Mouse (Mus musculus) MEL (cell line): ENCODE measurements around the gene Gm37240. TPM values are rescaled to one million over a fixed set of nuclear protein-coding genes. Genes with fewer than 3 reads are reported as not detected.

Source experiments
- DNase-seq: peaks from one replicate; pipeline ENCODE4 v3.0.0; 2011; ENCODE audit warnings: low read depth, low spot score
- H3K27ac ChIP-seq: 2 replicates; pipeline ENCODE4 v1.5.1; 2012; ENCODE audit warnings: low read depth, mild to moderate bottlenecking, control low read depth, low read length, moderate library complexity; ENCODE audit not compliant: control insufficient read depth
- H3K27me3 ChIP-seq, 2 experiments: fragments of 150-350 bp in 1 of 2; sonication (generic) in 1 of 2; 2 replicates each; pipeline ENCODE4 v1.6.1; 2012; ENCODE audit warnings: low read length in 2 of 2, mild to moderate bottlenecking in 2 of 2, improper control_type of control experiment in 1 of 2, moderate library complexity in 1 of 2; ENCODE audit not compliant: insufficient read depth in 2 of 2, control insufficient read depth in 1 of 2
- H3K36me3 ChIP-seq, 2 experiments: 2 replicates each; pipeline ENCODE4 v1.6.1; 2012 to 2014; ENCODE audit warnings: low read length in 2 of 2, improper control_type of control experiment in 1 of 2, inconsistent platforms in 1 of 2, mild to moderate bottlenecking in 1 of 2; ENCODE audit not compliant: insufficient read depth in 2 of 2, control insufficient read depth in 1 of 2
- H3K4me1 ChIP-seq, 2 experiments: fragments of 150-350 bp in 1 of 2; sonication (generic) in 1 of 2; 2 replicates each; pipeline ENCODE4 v1.6.1; 2012; ENCODE audit warnings: low read length in 2 of 2, improper control_type of control experiment in 1 of 2, mild to moderate bottlenecking in 1 of 2; ENCODE audit not compliant: insufficient read depth in 2 of 2, control insufficient read depth in 1 of 2
- H3K4me3 ChIP-seq, 2 experiments: fragments of 150-350 bp in 1 of 2; sonication (generic) in 1 of 2; 2 replicates each; pipeline ENCODE4 v1.5.1; 2012; ENCODE audit warnings: low read depth in 2 of 2, low read length in 2 of 2, mild to moderate bottlenecking in 2 of 2, moderate library complexity in 2 of 2, control low read depth in 1 of 2, improper control_type of control experiment in 1 of 2; ENCODE audit not compliant: control insufficient read depth in 1 of 2, insufficient read depth in 1 of 2
- H3K79me2 ChIP-seq: 2 replicates; pipeline ENCODE4 v1.6.1; 2012; ENCODE audit warnings: mild to moderate bottlenecking, low read length, moderate library complexity; ENCODE audit not compliant: control insufficient read depth, poor library complexity, insufficient read depth
- H3K9ac ChIP-seq: 2 replicates; pipeline ENCODE4 v1.6.1; 2012; ENCODE audit warnings: low read depth, mild to moderate bottlenecking, control low read depth, low read length, moderate library complexity; ENCODE audit not compliant: control insufficient read depth, poor library complexity, severe bottlenecking
- H3K9me3 ChIP-seq: fragments of 150-350 bp; sonication (generic); replicated peaks from 2 replicates; pipeline ENCODE4 v1.6.1; 2012; ENCODE audit warnings: mild to moderate bottlenecking, low read length, improper control_type of control experiment, moderate library complexity; ENCODE audit not compliant: insufficient read depth
- BHLHE40 ChIP-seq: IDR thresholded peaks from 2 replicates; pipeline ENCODE4 v1.6.1; 2012; ENCODE audit warnings: low read depth, mild to moderate bottlenecking, inconsistent platforms, low read length, improper control_type of control experiment, borderline replicate concordance
- E2F4 ChIP-seq: IDR thresholded peaks from 2 replicates; pipeline ENCODE4 v1.6.1; 2011; ENCODE audit warnings: low read depth, low read length, improper control_type of control experiment, borderline replicate concordance
- ELF1 ChIP-seq: IDR thresholded peaks from 2 replicates; pipeline ENCODE4 v1.6.1; 2014; ENCODE audit warnings: low read depth, mild to moderate bottlenecking, inconsistent platforms, low read length, improper control_type of control experiment, moderate library complexity
- GABPA ChIP-seq: IDR thresholded peaks from 2 replicates; pipeline ENCODE4 v1.6.1; 2012; ENCODE audit warnings: low read depth, mild to moderate bottlenecking, inconsistent platforms, low read length, improper control_type of control experiment, moderate library complexity
- KAT2A ChIP-seq: conservative IDR thresholded peaks from 2 replicates; pipeline ENCODE4 v1.6.1; 2012; ENCODE audit warnings: low read depth, low read length, improper control_type of control experiment, inconsistent platforms
- MAX ChIP-seq: IDR thresholded peaks from 2 replicates; pipeline ENCODE4 v1.6.1; 2011; ENCODE audit warnings: low read length, improper control_type of control experiment
- MAZ ChIP-seq: IDR thresholded peaks from 2 replicates; pipeline ENCODE4 v1.6.1; 2012; ENCODE audit warnings: low read depth, mild to moderate bottlenecking, inconsistent platforms, low read length, improper control_type of control experiment
- MEF2A ChIP-seq: IDR thresholded peaks from 2 replicates; pipeline ENCODE4 v1.6.1; 2014; ENCODE audit warnings: low read depth, mild to moderate bottlenecking, inconsistent platforms, low read length, improper control_type of control experiment; ENCODE audit not compliant: poor library complexity, insufficient replicate concordance, severe bottlenecking; ENCODE audit errors: extremely low read depth
- NRF1 ChIP-seq: IDR thresholded peaks from 2 replicates; pipeline ENCODE4 v1.6.1; 2014; ENCODE audit warnings: low read depth, mild to moderate bottlenecking, inconsistent platforms, low read length, improper control_type of control experiment, moderate library complexity; ENCODE audit not compliant: poor library complexity, insufficient read depth, severe bottlenecking
- POLR2A ChIP-seq, 2 experiments: IDR thresholded peaks; 2 replicates each; pipeline ENCODE4 v1.6.1; 2011 to 2012; ENCODE audit warnings: low read length in 2 of 2, mild to moderate bottlenecking in 2 of 2, control low read depth in 1 of 2, improper control_type of control experiment in 1 of 2, low read depth in 1 of 2, moderate library complexity in 1 of 2; ENCODE audit not compliant: control insufficient read depth in 1 of 2, insufficient read depth in 1 of 2, poor library complexity in 1 of 2
- POLR2AphosphoS5 ChIP-seq: IDR thresholded peaks from 2 replicates; pipeline ENCODE4 v1.6.1; 2012; ENCODE audit warnings: low read depth, borderline replicate concordance, mild to moderate bottlenecking, inconsistent platforms, low read length, moderate library complexity, mixed read lengths
- RAD21 ChIP-seq: IDR thresholded peaks from 2 replicates; pipeline ENCODE4 v1.6.1; 2011; ENCODE audit warnings: mild to moderate bottlenecking, low read depth, low read length, improper control_type of control experiment
- SIN3A ChIP-seq: IDR thresholded peaks from 2 replicates; pipeline ENCODE4 v1.6.1; 2012; ENCODE audit warnings: low read length, improper control_type of control experiment, inconsistent platforms
- SMC3 ChIP-seq: IDR thresholded peaks from 2 replicates; pipeline ENCODE4 v1.6.1; 2011; ENCODE audit warnings: low read depth, low read length, improper control_type of control experiment
- UBTF ChIP-seq: IDR thresholded peaks from 2 replicates; pipeline ENCODE4 v1.6.1; 2012; ENCODE audit warnings: low read depth, mild to moderate bottlenecking, inconsistent platforms, low read length, improper control_type of control experiment, moderate library complexity, borderline replicate concordance; ENCODE audit not compliant: insufficient read depth
- ZC3H11A ChIP-seq: IDR thresholded peaks from 2 replicates; pipeline ENCODE4 v1.6.1; 2012; ENCODE audit warnings: low read depth, mild to moderate bottlenecking, inconsistent platforms, low read length, improper control_type of control experiment
- ZMIZ1 ChIP-seq: IDR thresholded peaks from 2 replicates; pipeline ENCODE4 v1.6.1; 2012; ENCODE audit warnings: low read depth, mild to moderate bottlenecking, inconsistent platforms, low read length, improper control_type of control experiment, moderate library complexity
- polyA plus RNA-seq, 2 experiments: library from polyadenylated mRNA; stranded (reverse) in 1 of 2; unstranded in 1 of 2; fragments of >175 nt in 1 of 2; fragments of >200 nt in 1 of 2; gene quantifications; 2 replicates each; pipeline versions ENCODE4 v1.2.1 to v1.2.4; 2012; ENCODE audit warnings: low replicate concordance in 2 of 2, low read depth in 1 of 2; ENCODE audit not compliant: insufficient read length in 2 of 2, insufficient read depth in 1 of 2, missing spikeins in 1 of 2
- total RNA-seq: library from RNA; depleted of rRNA; stranded (reverse); fragments of 300-350 nt; gene quantifications from 2 replicates; pipeline ENCODE4 v1.2.3, GENCODE M21; 2012

The Gm37240 gene
- total and polyA plus RNA-seq, 3 experiments: 0.04 TPM; not detected in 2

DNA sequence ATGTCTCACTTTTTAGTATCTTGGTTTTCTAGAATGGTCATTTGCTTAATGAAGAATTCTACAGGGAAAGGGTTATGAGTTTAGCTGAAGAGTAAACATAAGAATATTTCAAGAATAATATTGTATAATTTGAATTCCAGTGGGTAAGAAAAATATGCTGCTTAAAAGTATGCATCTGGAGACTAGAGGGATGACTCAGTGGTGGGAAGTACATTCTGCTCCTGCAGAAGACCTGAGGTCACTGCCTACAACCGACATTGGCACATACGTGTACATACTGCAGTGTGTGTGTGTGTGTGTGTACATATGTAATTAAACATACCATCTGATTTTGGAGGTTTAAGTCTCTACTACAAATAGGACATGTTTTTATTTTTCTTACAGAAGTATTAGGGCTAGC lies 251.7 kb downstream of the Gm37240 start:
- Histone ChIP-seq H3K27me3 (no peaks in the 10 kb centered on the region), H3K4me1 (no peaks in the 10 kb centered on the region), H3K9me3 (no peaks in the 10 kb centered on the region), H3K4me3 (no peak overlapping the region), H3K27ac (no peak overlapping the region), H3K79me2 (no peaks in the 10 kb centered on the region), H3K9ac (no peak overlapping the region), H3K36me3 (no peaks in the 10 kb centered on the region)
- DNase-seq: no peak
- no peak for TF ChIP-seq ZMIZ1
- no peak for TF ChIP-seq KAT2A
- TF ChIP-seq ELF1: no peak
- no peak for TF ChIP-seq BHLHE40
- TF ChIP-seq NRF1: no peak
- TF ChIP-seq RAD21: no peak
- TF ChIP-seq POLR2AphosphoS5: no peak
- no peak for TF ChIP-seq E2F4
- TF ChIP-seq MAZ: no peak
- TF ChIP-seq POLR2A (IDR thresholded peaks at IDR 0.05; ENCODE audit: control insufficient read depth in 1 of 2, insufficient read depth in 1 of 2, low read depth in 1 of 2, low read length in 2 of 2, poor library complexity in 1 of 2): no peak
- TF ChIP-seq ZC3H11A: no peak
- TF ChIP-seq GABPA: no peak
- no peak for TF ChIP-seq SMC3
- TF ChIP-seq MAX: no peak

DNA sequence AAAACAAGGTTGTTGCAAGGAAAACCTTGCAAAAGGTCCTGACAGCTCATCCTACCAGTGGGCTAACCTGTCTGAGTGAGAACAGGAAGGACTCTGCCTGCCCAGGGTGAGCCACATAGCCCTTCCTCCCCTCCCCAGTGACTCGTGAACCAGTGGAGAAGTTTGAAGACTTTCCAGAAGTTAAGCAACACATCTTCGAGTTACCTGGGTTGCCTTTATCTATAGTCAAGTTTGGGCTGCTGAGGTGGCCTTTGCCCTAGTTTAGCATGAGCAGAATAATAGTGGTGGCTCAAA lies 252.2 kb downstream of the Gm37240 start:
- DNase-seq: no peak
- Histone ChIP-seq H3K27me3 (no peaks in the 10 kb centered on the region), H3K27ac (no peak overlapping the region), H3K4me1 (no peaks in the 10 kb centered on the region), H3K36me3 (no peaks in the 10 kb centered on the region), H3K4me3 (no peak overlapping the region), H3K79me2 (no peaks in the 10 kb centered on the region), H3K9ac (no peak overlapping the region), H3K9me3 (no peaks in the 10 kb centered on the region)
- TF ChIP-seq MEF2A (no peak), SIN3A (no peak), UBTF (no peak), NRF1 (no peak)
